Mouse (Mus musculus): ENCODE measurements at regions not wholly inside any gene's neighbourhood (a gene's known extent, or its start where the extent isn't known, plus 50 kb on each side); places are given as distances from the start of the nearest gene placed in this dataset.

GRCm38 (mm10) chr10:14216191-14216992 lies 250.5 kb downstream of the Hivep2 start:
- TF ChIP-seq CTCF (IDR thresholded peaks at IDR 0.05; ENCODE audit: borderline replicate concordance, extremely low read depth, insufficient read depth, insufficient read length): no peak
- no peak for TF ChIP-seq POLR2A (IDR thresholded peaks at IDR 0.05; ENCODE audit: borderline replicate concordance, extremely low read depth, insufficient read depth, insufficient read length, poor library complexity, severe bottlenecking)

Data from brain, embryonic 14.5 days (tissue).